Mouse (Mus musculus): Measurements from ENCODE around the gene Lrat.

Gene Lrat

GRCm38 (mm10) chr3:82903613-82904205 lies at the start of gene Lrat:
Lrat (minus strand) TSS chr3:82903973.
- peak; percentile 43 for DNase-seq (ENCODE audit: low read depth, low spot score)

- no peak for DNase-seq (ENCODE audit: low read depth, low spot score)
Observed at GRCm38 (mm10) chr3:82952173-82952962, 48.6 kb upstream of the Lrat start.

DNA sequence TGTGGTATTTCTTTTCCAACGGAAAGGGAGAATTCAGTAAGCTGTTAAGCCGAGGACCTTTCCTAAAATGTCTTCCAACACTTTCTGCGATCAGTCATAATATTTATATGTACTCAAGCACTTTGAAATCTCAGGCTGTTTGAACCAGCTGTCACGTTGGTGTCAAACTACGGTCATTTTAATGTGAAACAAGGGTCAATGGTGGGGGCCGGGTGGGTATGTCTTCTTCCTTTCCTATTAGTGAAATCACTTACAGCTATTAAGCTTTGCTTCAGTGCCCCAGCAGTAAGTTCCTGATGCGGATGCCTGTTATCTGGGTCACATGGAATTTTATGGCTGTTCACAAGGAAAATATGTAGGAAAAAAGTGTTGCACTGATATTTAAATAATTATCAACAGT lies 46.9 kb upstream of the Lrat start:
- no peak for DNase-seq (ENCODE audit: low read depth, low spot score)

- DNase-seq (ENCODE audit: low read depth, low spot score), result no peak
Observed at GRCm38 (mm10) chr3:82950208-82950607, 46.4 kb upstream of the Lrat start.

DNA sequence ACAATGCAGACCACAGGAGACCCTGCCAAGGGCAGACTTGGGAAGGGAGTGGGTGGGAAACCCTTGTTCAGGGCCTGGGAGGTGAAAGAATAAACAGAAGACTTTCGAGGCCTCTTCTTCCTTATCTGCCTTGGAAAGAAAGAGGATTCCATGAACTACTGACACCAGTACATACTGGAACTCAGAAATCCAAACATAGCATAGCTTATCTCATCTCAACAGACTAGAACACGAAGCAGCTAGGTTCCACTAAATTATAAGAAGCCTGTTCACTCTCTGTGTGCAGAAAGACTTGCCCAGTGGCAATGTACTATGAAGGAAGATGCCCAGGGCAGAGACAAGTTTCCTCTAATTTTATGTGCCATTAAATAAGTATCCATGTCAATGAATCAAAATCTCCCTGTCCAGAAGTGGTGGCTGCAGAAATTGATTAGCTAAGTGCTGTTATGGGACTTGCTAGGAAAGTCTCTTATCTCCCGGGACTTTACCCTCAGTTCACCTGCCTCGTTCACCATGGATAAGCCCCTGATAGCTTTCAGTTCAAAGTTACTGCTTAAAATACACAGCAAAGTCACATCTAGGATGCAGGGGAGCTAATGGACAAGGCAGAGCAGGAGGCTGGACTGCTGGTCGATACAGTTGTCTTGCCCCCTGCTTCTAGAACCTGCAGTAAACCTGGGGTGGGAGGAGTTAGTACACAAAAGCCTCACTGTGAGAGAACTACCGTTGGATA lies 42.8 kb upstream of the Lrat start:
- DNase-seq (ENCODE audit: low read depth, low spot score), result no peak

GRCm38 (mm10) chr3:82927917-82928316 lies 24.1 kb upstream of the Lrat start:
- no peak for DNase-seq (ENCODE audit: low read depth, low spot score)

DNA sequence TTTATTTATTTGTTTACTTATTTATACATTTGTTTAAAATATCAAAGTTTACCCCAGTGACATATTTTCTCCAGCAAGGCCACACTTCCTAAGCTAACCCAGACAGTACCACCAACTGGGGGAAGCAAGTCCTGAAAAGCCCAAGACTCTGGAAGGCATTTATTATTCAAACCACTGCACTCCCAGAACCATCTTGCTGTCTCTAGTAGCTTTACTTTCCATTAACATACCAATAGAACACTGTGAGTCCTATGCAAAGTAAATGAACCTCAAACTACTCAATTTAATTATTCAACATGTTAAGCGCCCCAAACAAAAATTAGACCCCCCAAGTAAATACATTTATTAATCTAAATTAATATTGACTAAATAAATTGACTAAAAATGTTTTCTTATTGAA lies 11.9 kb upstream of the Lrat start:
- peak; percentile 69 for DNase-seq (ENCODE audit: low read depth, low spot score)

- DNase-seq (ENCODE audit: low read depth, low spot score), result peak; percentile 5
Observed at GRCm38 (mm10) chr3:82908671-82909070, 4.9 kb upstream of the Lrat start.

DNA sequence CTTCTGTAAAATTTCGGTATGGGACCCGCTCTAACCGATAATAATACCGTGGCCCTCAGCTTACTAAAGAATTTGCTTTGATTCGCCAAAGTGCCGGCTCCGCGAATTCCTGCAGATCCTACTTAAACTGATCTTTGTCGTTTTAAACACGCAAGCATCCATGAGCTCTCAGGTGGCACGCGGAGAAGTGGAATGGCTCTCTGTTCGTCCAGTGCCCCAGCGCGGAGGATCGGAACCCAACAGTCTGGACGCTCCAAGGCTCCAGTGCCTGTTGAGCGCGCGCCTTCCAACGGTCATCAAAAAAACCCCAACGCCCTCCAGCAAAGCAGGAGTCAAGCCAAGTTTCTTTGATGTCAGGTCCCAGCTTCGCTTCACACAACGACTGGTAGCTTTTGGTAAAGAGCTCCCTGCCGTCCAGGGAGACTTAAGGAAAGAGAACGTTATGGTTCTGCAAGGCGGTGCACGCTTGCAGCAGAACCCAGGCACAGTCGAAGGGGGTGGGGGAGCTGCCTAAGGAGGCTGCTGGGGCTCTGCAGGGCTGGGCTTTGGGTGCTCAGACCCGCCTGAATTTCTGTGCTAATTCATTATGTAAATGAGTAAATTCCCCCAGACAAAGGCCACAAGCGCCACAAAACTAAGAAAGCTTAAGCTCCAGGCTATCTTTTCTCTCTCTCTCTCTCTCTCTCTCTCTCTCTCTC lies 587 bp upstream of the Lrat start:
- DNase-seq (ENCODE audit: low read depth, low spot score), result peak; percentile 20

- no peak for DNase-seq (ENCODE audit: low read depth, low spot score)
Observed at GRCm38 (mm10) chr3:82902757-82903612, 788 bp downstream of the Lrat start.

DNA sequence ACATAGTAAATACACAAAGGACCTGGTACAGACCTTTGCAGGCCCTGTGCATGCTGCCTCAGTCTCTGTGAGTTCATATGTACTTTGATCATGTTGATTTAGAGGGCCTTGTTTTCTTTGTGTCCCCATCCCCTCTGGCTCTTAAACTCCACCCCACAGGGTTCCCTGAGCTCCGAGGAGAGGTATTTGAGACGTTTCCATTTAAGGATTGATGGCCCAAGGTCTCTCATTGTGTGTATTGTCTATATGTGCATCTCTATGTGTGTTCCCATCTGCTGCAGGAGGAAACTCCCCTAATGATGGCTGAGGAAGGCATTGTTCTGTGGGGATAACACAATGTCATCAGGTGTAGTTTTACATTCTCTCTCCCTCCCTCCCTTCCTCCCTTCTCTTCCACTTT lies 14.9 kb downstream of the Lrat start:
- peak; percentile 46 for DNase-seq (ENCODE audit: low read depth, low spot score)

DNA sequence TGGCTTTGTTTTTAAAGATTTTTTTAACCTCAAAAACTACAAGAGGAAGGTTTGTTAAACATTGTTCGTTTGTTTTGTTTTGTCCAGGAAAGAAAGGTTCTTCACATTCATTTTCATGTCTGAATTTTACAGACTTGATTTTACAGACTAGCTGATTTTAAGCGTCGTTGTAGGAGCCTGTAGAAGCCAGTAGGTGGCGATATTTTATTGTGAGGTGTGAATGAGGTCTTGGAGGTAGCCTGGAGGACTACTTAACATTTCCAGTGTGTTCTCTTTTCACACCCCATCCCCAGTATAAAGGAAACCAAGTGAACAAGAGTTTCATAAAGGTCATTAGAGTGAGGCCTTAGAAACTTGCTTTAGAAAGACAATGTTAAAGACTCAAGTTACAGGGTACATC lies 26.5 kb downstream of the Lrat start:
- DNase-seq (ENCODE audit: low read depth, low spot score), result peak; percentile 62

DNA sequence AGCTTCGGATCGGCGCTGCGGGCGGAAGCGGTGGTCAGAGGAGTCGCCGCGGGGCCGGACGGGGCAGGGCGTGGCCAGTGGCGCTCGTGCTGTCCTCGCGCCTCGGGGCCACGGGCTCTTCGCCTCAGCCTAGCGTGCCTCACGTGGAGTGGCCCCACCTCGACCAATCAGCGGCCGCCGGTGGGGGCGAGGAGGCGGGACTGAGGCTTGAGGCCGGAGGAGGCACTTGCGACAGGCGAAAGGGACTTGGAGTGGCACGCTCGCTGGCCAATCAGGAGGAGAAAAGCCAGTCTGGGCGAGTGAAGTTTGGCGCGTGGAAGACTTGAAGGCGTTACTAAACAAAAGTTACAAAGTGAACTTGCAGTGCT lies 27.4 kb downstream of the Lrat start, which contains the start of gene Rbm46:
Gene Rbm46, minus strand, starts transcription at position 112 of the 368 bp plus-strand sequence.
- DNase-seq (ENCODE audit: low read depth, low spot score), result peak; percentile 92

DNA sequence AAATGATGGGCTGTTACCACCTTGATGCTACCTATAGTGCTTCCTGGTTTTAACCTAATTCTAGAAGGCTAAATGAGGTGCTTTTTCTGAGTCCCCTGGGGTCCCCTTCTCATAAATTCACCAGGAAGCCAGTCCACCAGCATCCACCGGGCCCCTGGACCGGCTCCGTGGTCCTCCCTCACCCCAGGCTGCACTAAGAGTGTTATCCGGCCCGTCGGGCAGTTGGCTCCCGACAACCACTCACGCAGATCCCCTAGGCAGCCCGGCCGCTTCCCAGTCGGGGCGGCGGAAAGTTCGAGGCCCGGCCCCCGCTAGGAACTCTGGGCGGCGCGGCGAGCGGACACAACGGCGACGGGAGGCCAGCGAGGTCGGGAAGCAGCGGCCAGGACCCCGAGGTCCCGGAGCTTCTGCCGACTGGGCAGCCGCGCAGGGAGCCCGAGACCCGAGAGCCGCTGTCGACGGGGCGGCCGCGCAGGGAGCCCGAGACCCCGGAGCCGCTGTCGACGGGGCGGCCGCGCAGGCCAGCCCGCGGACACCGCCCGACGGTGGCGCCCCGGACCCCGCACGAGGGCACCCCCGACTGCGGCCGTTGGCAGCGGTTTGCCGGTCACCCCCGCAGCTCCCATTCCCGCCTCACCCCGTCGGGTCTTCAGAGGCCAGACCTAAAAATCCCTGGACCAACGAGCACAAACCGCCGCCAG lies 28.0 kb downstream of the Lrat start:
- no peak for DNase-seq (ENCODE audit: low read depth, low spot score)

DNA sequence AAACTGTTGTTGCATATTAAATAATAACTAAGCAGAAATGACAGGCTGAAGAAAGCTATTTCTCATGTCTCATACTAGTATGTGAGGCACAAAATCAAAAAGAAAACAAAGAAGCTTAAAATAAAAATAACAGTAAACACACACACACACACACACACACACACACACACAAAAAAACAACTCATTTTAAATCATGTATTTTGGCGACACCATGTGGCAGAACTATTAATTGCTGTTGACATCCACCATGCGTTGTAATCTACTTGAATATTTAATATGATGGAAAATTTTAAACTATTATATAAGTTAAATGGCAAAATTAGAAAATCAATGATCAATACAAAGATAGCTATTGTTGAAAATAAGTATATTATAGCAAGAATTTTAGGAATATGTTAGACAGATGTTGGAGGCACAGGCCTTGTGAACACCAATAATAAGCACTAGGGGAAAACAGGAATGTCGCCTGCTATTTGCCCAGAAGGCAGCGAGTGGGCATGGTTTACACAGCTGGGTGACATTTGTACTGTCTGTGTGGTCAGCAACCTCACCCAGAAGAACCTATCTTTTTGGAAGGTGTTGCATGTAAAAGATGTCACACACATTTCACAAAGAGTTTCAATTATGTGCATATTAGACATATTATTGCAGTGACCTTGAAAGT lies 46.2 kb downstream of the Lrat start:
- peak; percentile 37 for DNase-seq (ENCODE audit: low read depth, low spot score)

Measured in ES-CJ7 (cell line).